Mouse (Mus musculus): Measurements from ENCODE around the gene Rasgrp1. TPM values are rescaled to one million over a fixed set of nuclear protein-coding genes. Genes with fewer than 3 reads are reported as not detected.

Rasgrp1 gene
- total and polyA plus RNA-seq, 3 experiments: 0.34 to 0.62 (median 0.43) TPM

- 84% methylated on average over 16 of the region's 16 CpGs for WGBS
- Histone ChIP-seq H3K27me3 (ENCODE audit: control insufficient read depth, insufficient read depth, low read length) (no peaks in the 10 kb centered on the region), H3K4me1 (ENCODE audit: control insufficient read depth, insufficient read depth, low read length) (no peaks in the 10 kb centered on the region), H3K36me3 (ENCODE audit: control insufficient read depth, insufficient read depth, low read length) (no peaks in the 10 kb centered on the region), H3K27ac (no peak overlapping the region), H3K79me2 (replicated peaks; ENCODE audit: control insufficient read depth, insufficient read depth, low read length) (no peaks in the 10 kb centered on the region), H3K9ac (ENCODE audit: low read depth, low read length) (no peak overlapping the region), H3K4me3 (no peak overlapping the region)
- TF ChIP-seq POLR2A (IDR thresholded peaks at IDR 0.05; ENCODE audit: insufficient read depth, low read depth, low read length) (no peak), CTCF (IDR thresholded peaks at IDR 0.05) (no peak), EP300 (IDR thresholded peaks at IDR 0.05; ENCODE audit: insufficient read depth, low read depth, low read length) (no peak)
- intact Hi-C loops (cut with DNase I): no loop called here
- DNase-seq: no peak
Measured at GRCm38 (mm10) chr2:117299596-117300448, 43.0 kb downstream of the Rasgrp1 start.

- H3K27ac ChIP-seq: no peak overlapping the region
- WGBS: 88% methylated on average over 7 of the region's 7 CpGs
- no peaks in the 10 kb centered on the region for H3K36me3 ChIP-seq (ENCODE audit: control insufficient read depth, insufficient read depth, low read length)
- no peaks in the 10 kb centered on the region for H3K27me3 ChIP-seq (ENCODE audit: control insufficient read depth, insufficient read depth, low read length)
- H3K4me1 ChIP-seq (ENCODE audit: control insufficient read depth, insufficient read depth, low read length): no peaks in the 10 kb centered on the region
- TF ChIP-seq CTCF (IDR thresholded peaks at IDR 0.05) (no peak), POLR2A (IDR thresholded peaks at IDR 0.05; ENCODE audit: insufficient read depth, low read depth, low read length) (no peak), EP300 (IDR thresholded peaks at IDR 0.05; ENCODE audit: insufficient read depth, low read depth, low read length) (no peak)
- no peak overlapping the region for H3K9ac ChIP-seq (ENCODE audit: low read depth, low read length)
- no peak overlapping the region for H3K4me3 ChIP-seq
- intact Hi-C loops (cut with DNase I): no loop called here
- no peak for DNase-seq
- H3K79me2 ChIP-seq (replicated peaks; ENCODE audit: control insufficient read depth, insufficient read depth, low read length): no peaks in the 10 kb centered on the region
Measured at GRCm38 (mm10) chr2:117288291-117288690, 54.5 kb downstream of the Rasgrp1 start.

GRCm38 (mm10) chr2:117263786-117264408, 78.9 kb downstream of the Rasgrp1 start:
- Histone ChIP-seq H3K9ac (ENCODE audit: low read depth, low read length) (no peak overlapping the region), H3K4me3 (no peak overlapping the region), H3K27ac (no peak overlapping the region), H3K36me3 (ENCODE audit: control insufficient read depth, insufficient read depth, low read length) (peaks cover 3% of the 10 kb centered on the region; the same call in 1 of the 2 replicates), H3K79me2 (replicated peaks; ENCODE audit: control insufficient read depth, insufficient read depth, low read length) (no peaks in the 10 kb centered on the region), H3K4me1 (ENCODE audit: control insufficient read depth, insufficient read depth, low read length) (no peaks in the 10 kb centered on the region), H3K27me3 (ENCODE audit: control insufficient read depth, insufficient read depth, low read length) (no peaks in the 10 kb centered on the region)
- WGBS: 66% methylated on average over 11 of the region's 11 CpGs
- intact Hi-C loops (cut with DNase I): loop anchor here (1.0 kb wide), 1 partner anchor 175 kb away; no protein-coding TSS in a partner anchor
- TF ChIP-seq EP300 (IDR thresholded peaks at IDR 0.05; ENCODE audit: insufficient read depth, low read depth, low read length) (0 out of 2 replicates have a peak, but pooled peaks have one; percentile 58), CTCF (IDR thresholded peaks at IDR 0.05) (no peak; the same call in 1 of the 2 replicates)
- DNase-seq: peak; percentile 63 to 78

GRCm38 (mm10) chr2:117262184-117262583, 80.6 kb downstream of the Rasgrp1 start:
- no peaks in the 10 kb centered on the region for H3K27me3 ChIP-seq (ENCODE audit: control insufficient read depth, insufficient read depth, low read length)
- no peak overlapping the region for H3K4me3 ChIP-seq
- H3K79me2 ChIP-seq (replicated peaks; ENCODE audit: control insufficient read depth, insufficient read depth, low read length): no peaks in the 10 kb centered on the region; the same call in 1 of the 2 replicates
- intact Hi-C loops (cut with DNase I): no loop called here
- H3K27ac ChIP-seq: no peak overlapping the region
- H3K36me3 ChIP-seq (ENCODE audit: control insufficient read depth, insufficient read depth, low read length): peaks cover 3% of the 10 kb centered on the region; the same call in 1 of the 2 replicates
- TF ChIP-seq CTCF (IDR thresholded peaks at IDR 0.05) (no peak), POLR2A (IDR thresholded peaks at IDR 0.05; ENCODE audit: insufficient read depth, low read depth, low read length) (no peak), EP300 (IDR thresholded peaks at IDR 0.05; ENCODE audit: insufficient read depth, low read depth, low read length) (no peak)
- 61% methylated on average over 5 of the region's 5 CpGs for WGBS
- no peak for DNase-seq
- H3K9ac ChIP-seq (ENCODE audit: low read depth, low read length): no peak overlapping the region
- no peaks in the 10 kb centered on the region for H3K4me1 ChIP-seq (ENCODE audit: control insufficient read depth, insufficient read depth, low read length)

- peaks cover 3% of the 10 kb centered on the region; the same call in 1 of the 2 replicates for H3K36me3 ChIP-seq (ENCODE audit: control insufficient read depth, insufficient read depth, low read length)
- intact Hi-C loops (cut with DNase I): no loop called here
- peaks cover 5% of the 10 kb centered on the region for H3K79me2 ChIP-seq (replicated peaks; ENCODE audit: control insufficient read depth, insufficient read depth, low read length)
- H3K4me3 ChIP-seq: no peak overlapping the region
- 62% methylated on average over 1 of the region's 1 CpGs for WGBS
- H3K27me3 ChIP-seq (ENCODE audit: control insufficient read depth, insufficient read depth, low read length): no peaks in the 10 kb centered on the region
- no peak overlapping the region for H3K27ac ChIP-seq
- H3K9ac ChIP-seq (ENCODE audit: low read depth, low read length): no peak overlapping the region
- DNase-seq: no peak
- H3K4me1 ChIP-seq (ENCODE audit: control insufficient read depth, insufficient read depth, low read length): no peaks in the 10 kb centered on the region; the same call in 1 of the 2 replicates
- TF ChIP-seq EP300 (IDR thresholded peaks at IDR 0.05; ENCODE audit: insufficient read depth, low read depth, low read length) (no peak), CTCF (IDR thresholded peaks at IDR 0.05) (no peak), POLR2A (IDR thresholded peaks at IDR 0.05; ENCODE audit: insufficient read depth, low read depth, low read length) (no peak)
Measured at GRCm38 (mm10) chr2:117257617-117258016, 85.2 kb downstream of the Rasgrp1 start.
